Mouse (Mus musculus): ENCODE results near the gene Atxn2.

Gene Atxn2

DNA sequence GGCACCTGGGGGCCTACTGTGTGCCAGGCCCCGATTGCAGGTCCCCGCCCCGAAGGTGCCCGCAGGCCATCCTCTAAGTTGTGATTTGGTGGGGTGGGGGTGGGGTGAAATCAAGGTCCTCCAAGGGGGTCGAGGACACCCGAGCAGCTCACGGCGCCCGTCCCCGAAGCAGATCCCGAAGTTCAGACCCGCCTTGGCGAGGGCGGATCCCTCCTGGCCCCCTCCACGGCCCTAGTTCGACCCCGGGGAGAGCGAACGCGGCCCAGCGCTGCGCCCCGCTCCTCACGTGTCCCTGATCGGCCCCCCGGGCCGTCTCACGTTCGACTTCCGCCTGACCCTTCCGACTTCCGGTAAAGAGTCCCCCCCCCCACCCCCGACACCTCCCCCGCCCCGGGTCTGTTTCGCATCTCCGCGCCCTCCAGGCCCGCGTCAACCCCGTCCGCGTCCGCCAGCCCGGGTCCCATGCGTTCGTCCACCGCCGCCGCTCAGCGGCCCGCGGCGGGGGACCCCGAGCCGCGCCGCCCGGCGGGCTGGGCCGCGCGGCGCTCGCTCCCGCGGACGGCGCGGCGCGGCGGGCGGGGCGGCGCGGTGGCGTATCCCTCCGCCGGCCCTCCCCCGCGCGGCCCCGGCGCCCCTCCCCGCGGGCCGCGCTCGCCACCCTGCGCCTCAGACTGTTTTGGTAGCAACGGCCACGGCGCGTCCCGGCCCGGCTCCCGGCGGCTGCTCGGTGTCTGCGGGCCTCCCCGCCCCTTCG, at the start of gene Atxn2:
Atxn2 (plus strand) TSS at position 164 of the 754 bp plus-strand sequence.
- Histone ChIP-seq H3K4me1 (replicated peaks; ENCODE audit: low read depth, low read length) (peaks cover 45% of the 10 kb centered on the region), H3K27me3 (ENCODE audit: insufficient read depth, low read length) (no peaks in the 10 kb centered on the region), H3K36me3 (ENCODE audit: insufficient read depth, low read length) (peaks cover 11% of the 10 kb centered on the region), H3K4me3 (replicated peaks; ENCODE audit: low read length) (peak within 1 kb of the TSS; percentile 86), H3K9me3 (ENCODE audit: low read length) (no peaks in the 10 kb centered on the region)
- TF ChIP-seq NANOG (IDR thresholded peaks at IDR 0.05; ENCODE audit: borderline replicate concordance, low read length): no peak
- TF ChIP-seq CTCF (conservative IDR thresholded peaks at IDR 0.05; ENCODE audit: low read length): no peak
- TF ChIP-seq POU5F1 (IDR thresholded peaks at IDR 0.05; ENCODE audit: borderline replicate concordance, low read length): no peak

DNA sequence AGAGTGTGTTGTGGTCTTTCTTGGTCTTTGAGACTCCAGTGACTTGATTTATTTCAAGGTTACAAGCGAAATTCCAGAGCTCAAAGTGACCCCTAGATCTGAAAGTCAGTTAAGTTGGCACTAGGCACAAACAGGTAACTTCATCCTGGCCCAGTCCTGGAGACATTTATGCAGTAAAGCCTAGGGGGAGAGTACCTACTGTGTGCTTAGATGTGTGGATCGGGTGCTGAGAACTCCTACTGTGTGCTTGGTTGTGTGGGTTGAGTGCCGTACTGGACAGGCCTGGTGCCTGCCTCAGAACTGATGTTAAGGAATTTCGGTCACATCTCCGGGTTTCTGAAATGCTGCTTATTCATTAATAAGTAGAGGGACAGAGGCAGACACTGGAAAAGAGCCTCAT, 49.6 kb upstream of the Atxn2 start:
- peaks cover 31% of the 10 kb centered on the region for H3K4me1 ChIP-seq (replicated peaks; ENCODE audit: low read depth, low read length)
- H3K4me3 ChIP-seq (replicated peaks; ENCODE audit: low read length): peak overlapping the region; percentile 96
- peaks cover 41% of the 10 kb centered on the region for H3K36me3 ChIP-seq (ENCODE audit: insufficient read depth, low read length)
- H3K9me3 ChIP-seq (ENCODE audit: low read length): no peaks in the 10 kb centered on the region
- no peaks in the 10 kb centered on the region for H3K27me3 ChIP-seq (ENCODE audit: insufficient read depth, low read length)
- no peak for TF ChIP-seq CTCF (conservative IDR thresholded peaks at IDR 0.05; ENCODE audit: low read length)
- no peak for TF ChIP-seq NANOG (IDR thresholded peaks at IDR 0.05; ENCODE audit: borderline replicate concordance, low read length)
- TF ChIP-seq POU5F1 (IDR thresholded peaks at IDR 0.05; ENCODE audit: borderline replicate concordance, low read length): no peak

DNA sequence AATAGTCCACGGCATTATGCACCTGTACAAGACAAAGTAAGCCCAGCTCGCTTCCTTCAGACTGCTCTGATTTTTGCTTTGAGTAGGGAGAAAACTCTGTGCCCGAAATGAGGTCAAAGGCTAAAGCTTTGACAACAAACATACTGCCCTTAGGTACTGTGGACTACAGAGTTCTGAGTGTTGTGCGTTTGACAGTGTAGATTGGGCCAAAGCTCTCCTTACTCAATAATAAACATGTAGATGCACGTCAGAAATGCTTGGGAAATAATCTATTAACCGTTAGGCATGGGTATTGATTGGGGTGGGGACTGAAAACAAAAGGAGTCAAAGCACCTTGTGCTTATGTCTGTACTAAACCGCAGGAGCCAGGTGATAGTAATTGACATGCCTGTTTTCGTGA, 47.7 kb upstream of the Atxn2 start:
- Histone ChIP-seq H3K4me3 (replicated peaks; ENCODE audit: low read length) (no peak overlapping the region), H3K9me3 (ENCODE audit: low read length) (no peaks in the 10 kb centered on the region), H3K36me3 (ENCODE audit: insufficient read depth, low read length) (peaks cover 57% of the 10 kb centered on the region), H3K27me3 (ENCODE audit: insufficient read depth, low read length) (no peaks in the 10 kb centered on the region), H3K4me1 (replicated peaks; ENCODE audit: low read depth, low read length) (peaks cover 36% of the 10 kb centered on the region)
- no peak for TF ChIP-seq NANOG (IDR thresholded peaks at IDR 0.05; ENCODE audit: borderline replicate concordance, low read length)
- no peak for TF ChIP-seq POU5F1 (IDR thresholded peaks at IDR 0.05; ENCODE audit: borderline replicate concordance, low read length)
- no peak for TF ChIP-seq CTCF (conservative IDR thresholded peaks at IDR 0.05; ENCODE audit: low read length)

DNA sequence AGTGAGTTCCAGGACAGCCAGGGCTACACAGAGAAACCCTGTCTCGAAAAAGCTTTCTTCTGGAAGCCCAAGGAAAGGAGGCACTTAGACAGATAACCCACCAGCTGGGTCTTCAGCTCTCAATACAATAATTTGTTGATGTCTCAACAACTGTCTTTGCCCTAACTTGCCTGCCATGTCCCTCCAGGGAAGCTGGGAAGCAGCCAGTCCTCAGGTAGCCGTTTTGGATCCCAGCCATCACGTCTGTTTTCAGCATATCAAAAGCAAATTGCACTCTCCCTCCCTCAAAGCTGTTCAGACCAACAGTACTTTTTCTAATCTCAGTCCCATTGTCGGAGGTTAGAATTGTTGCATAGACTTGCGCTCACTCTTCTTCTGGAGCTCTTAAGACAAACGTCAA, 47.1 kb upstream of the Atxn2 start:
- Histone ChIP-seq H3K27me3 (ENCODE audit: insufficient read depth, low read length) (no peaks in the 10 kb centered on the region), H3K9me3 (ENCODE audit: low read length) (no peaks in the 10 kb centered on the region), H3K4me3 (replicated peaks; ENCODE audit: low read length) (no peak overlapping the region), H3K36me3 (ENCODE audit: insufficient read depth, low read length) (peaks cover 58% of the 10 kb centered on the region), H3K4me1 (replicated peaks; ENCODE audit: low read depth, low read length) (peaks cover 43% of the 10 kb centered on the region)
- no peak for TF ChIP-seq POU5F1 (IDR thresholded peaks at IDR 0.05; ENCODE audit: borderline replicate concordance, low read length)
- TF ChIP-seq NANOG (IDR thresholded peaks at IDR 0.05; ENCODE audit: borderline replicate concordance, low read length): no peak
- no peak for TF ChIP-seq CTCF (conservative IDR thresholded peaks at IDR 0.05; ENCODE audit: low read length)

DNA sequence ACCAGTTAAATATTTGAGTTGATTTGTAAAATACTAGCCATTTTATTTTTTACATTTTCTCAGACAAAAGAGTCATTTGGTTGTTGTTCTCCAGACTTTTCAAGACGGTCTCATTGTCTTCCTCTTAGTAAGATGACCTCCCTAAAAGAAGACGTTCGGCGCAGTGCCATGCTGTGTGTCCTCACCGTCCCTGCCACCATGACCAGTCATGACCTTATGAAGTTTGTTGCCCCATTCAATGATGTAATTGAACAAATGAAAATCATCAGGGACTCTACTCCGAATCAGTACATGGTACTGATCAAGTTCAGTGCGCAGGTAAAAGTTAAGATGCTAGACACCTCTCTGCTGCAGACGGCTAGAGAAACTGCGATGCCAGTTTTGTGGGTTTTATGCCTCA, 46.2 kb upstream of the Atxn2 start:
- Histone ChIP-seq H3K36me3 (ENCODE audit: insufficient read depth, low read length) (peaks cover 58% of the 10 kb centered on the region), H3K4me3 (replicated peaks; ENCODE audit: low read length) (no peak overlapping the region), H3K4me1 (replicated peaks; ENCODE audit: low read depth, low read length) (peaks cover 38% of the 10 kb centered on the region), H3K9me3 (ENCODE audit: low read length) (no peaks in the 10 kb centered on the region), H3K27me3 (ENCODE audit: insufficient read depth, low read length) (no peaks in the 10 kb centered on the region)
- no peak for TF ChIP-seq CTCF (conservative IDR thresholded peaks at IDR 0.05; ENCODE audit: low read length)
- TF ChIP-seq NANOG (IDR thresholded peaks at IDR 0.05; ENCODE audit: borderline replicate concordance, low read length): no peak
- no peak for TF ChIP-seq POU5F1 (IDR thresholded peaks at IDR 0.05; ENCODE audit: borderline replicate concordance, low read length)

DNA sequence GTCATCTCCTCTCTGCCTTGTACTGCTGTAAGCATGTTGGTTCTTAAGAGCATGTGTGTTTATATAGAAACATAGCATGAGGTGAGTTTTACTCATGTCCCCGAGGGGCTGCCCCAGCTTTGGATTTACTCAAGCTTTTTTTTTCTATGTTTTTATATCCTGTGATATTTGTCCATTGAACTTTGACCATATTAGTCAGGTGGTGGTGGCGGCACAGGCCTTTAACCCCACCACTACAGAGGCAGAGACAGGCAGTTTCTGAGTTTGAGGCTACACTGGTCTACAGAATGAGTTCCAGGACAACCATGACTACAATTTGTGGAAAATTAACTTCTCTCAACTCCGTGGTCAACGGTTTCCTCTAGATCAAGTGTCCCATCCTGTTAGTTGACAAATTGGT, 44.1 kb upstream of the Atxn2 start:
- Histone ChIP-seq H3K9me3 (ENCODE audit: low read length) (no peaks in the 10 kb centered on the region), H3K4me1 (replicated peaks; ENCODE audit: low read depth, low read length) (peaks cover 34% of the 10 kb centered on the region), H3K4me3 (replicated peaks; ENCODE audit: low read length) (no peak overlapping the region), H3K27me3 (ENCODE audit: insufficient read depth, low read length) (no peaks in the 10 kb centered on the region), H3K36me3 (ENCODE audit: insufficient read depth, low read length) (peaks cover 61% of the 10 kb centered on the region)
- TF ChIP-seq NANOG (IDR thresholded peaks at IDR 0.05; ENCODE audit: borderline replicate concordance, low read length) (no peak), POU5F1 (IDR thresholded peaks at IDR 0.05; ENCODE audit: borderline replicate concordance, low read length) (no peak), CTCF (conservative IDR thresholded peaks at IDR 0.05; ENCODE audit: low read length) (no peak)

DNA sequence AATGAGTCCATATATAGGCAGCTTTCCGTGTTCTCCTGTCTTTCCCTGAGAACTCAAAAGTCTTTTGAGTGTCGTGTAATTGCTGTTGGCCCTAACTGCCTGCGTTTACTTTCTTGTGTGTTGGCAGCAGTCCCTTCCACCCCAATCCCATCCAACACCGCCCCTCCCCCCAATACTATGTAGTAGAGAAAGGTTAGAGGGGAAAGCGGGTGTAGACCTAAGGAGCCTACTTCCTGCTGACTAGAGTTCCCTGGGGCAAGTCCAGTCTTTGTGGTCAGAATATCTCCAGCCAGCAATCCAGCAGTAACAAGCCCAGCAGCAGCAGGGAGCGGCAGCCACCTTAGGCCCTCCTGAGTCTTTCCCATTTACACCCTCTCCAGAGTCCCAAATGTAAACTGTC, 42.7 kb upstream of the Atxn2 start:
- Histone ChIP-seq H3K27me3 (ENCODE audit: insufficient read depth, low read length) (no peaks in the 10 kb centered on the region), H3K4me1 (replicated peaks; ENCODE audit: low read depth, low read length) (peaks cover 29% of the 10 kb centered on the region), H3K36me3 (ENCODE audit: insufficient read depth, low read length) (peaks cover 61% of the 10 kb centered on the region), H3K9me3 (ENCODE audit: low read length) (no peaks in the 10 kb centered on the region), H3K4me3 (replicated peaks; ENCODE audit: low read length) (no peak overlapping the region)
- TF ChIP-seq POU5F1 (IDR thresholded peaks at IDR 0.05; ENCODE audit: borderline replicate concordance, low read length) (no peak), NANOG (IDR thresholded peaks at IDR 0.05; ENCODE audit: borderline replicate concordance, low read length) (no peak), CTCF (conservative IDR thresholded peaks at IDR 0.05; ENCODE audit: low read length) (no peak)

DNA sequence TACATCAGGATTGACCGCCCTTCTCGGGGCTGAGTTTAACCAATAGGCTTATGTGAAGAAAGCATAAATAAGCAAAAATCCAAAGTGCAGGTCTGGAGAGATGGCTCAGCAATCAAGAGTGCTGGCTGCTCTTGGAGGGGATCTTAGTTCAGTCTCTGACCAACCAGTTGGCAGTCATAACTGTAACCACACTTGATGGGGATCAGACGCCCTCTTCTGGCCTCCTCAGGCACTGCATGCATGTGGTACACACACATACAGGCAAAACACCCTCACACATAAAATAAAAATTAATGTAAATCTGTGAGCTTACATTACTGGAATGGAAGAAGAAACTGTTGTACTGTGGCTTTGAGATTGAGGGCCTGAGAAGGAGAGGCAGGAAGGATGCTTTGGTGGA, 40.7 kb upstream of the Atxn2 start:
- Histone ChIP-seq H3K4me3 (replicated peaks; ENCODE audit: low read length) (no peak overlapping the region), H3K36me3 (ENCODE audit: insufficient read depth, low read length) (peaks cover 58% of the 10 kb centered on the region), H3K4me1 (replicated peaks; ENCODE audit: low read depth, low read length) (peaks cover 24% of the 10 kb centered on the region), H3K27me3 (ENCODE audit: insufficient read depth, low read length) (no peaks in the 10 kb centered on the region), H3K9me3 (ENCODE audit: low read length) (no peaks in the 10 kb centered on the region)
- TF ChIP-seq CTCF (conservative IDR thresholded peaks at IDR 0.05; ENCODE audit: low read length) (peak; percentile 93), POU5F1 (IDR thresholded peaks at IDR 0.05; ENCODE audit: borderline replicate concordance, low read length) (no peak), NANOG (IDR thresholded peaks at IDR 0.05; ENCODE audit: borderline replicate concordance, low read length) (no peak)

DNA sequence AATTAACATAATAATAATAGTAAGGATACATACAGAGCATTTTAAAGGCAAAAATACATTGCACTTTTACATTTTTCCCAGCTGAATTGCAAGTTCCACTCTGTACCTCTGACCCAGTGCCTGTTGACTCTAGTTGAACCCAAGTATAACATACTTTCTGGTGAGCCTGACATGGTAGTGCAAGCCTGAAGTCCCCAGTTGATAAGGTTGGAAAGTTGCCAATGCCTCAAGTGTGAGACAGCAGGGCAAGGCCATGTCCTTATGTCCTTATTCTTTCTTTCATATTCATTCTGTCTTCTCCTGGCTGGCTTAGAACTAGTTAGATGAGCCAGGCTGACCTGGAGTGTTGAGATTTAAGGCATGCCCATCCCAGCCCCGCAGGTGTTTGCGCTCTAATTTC, 28.9 kb upstream of the Atxn2 start:
- no peak for TF ChIP-seq POU5F1 (IDR thresholded peaks at IDR 0.05; ENCODE audit: borderline replicate concordance, low read length)
- TF ChIP-seq NANOG (IDR thresholded peaks at IDR 0.05; ENCODE audit: borderline replicate concordance, low read length): no peak
- TF ChIP-seq CTCF (conservative IDR thresholded peaks at IDR 0.05; ENCODE audit: low read length): no peak
- Histone ChIP-seq H3K27me3 (ENCODE audit: insufficient read depth, low read length) (no peaks in the 10 kb centered on the region), H3K4me3 (replicated peaks; ENCODE audit: low read length) (no peak overlapping the region), H3K36me3 (ENCODE audit: insufficient read depth, low read length) (peaks cover 94% of the 10 kb centered on the region), H3K9me3 (ENCODE audit: low read length) (no peaks in the 10 kb centered on the region), H3K4me1 (replicated peaks; ENCODE audit: low read depth, low read length) (0 out of 2 replicates have a peak, but pooled peaks cover 2% of the 10 kb centered on the region)
